Mouse (Mus musculus): ENCODE measurements at regions not wholly inside any gene's neighbourhood (a gene's known extent, or its start where the extent isn't known, plus 50 kb on each side); places are given as distances from the start of the nearest gene placed in this dataset.
A peak's percentile ranks its signal among the peaks of the same experiment; 100 is the strongest.

DNA sequence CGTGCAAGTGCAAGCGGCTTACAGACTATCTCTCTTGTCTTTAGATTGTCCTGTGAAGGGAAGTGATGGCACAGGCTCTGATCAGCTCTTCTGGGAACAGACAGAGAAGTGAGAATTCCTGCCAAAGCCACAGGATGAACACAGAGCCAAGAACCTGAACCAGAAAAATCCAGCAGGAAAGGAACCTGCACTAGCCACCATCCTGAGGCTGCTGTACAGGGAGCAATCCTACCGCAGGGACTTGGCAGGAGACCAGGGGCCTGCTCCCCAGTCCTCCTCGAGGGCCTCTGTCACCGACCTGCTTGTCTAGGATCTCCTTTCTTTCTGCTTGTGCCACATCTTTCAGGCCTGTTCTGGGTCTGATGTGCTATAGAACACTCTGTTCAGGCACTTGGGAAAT, 65.0 kb upstream of the Polg start:
- Histone ChIP-seq H3K36me3 (no peaks in the 10 kb centered on the region), H3K27me3 (peaks cover 94% of the 10 kb centered on the region), H3K9ac (no peak overlapping the region), H3K4me3 (replicated peaks) (no peak overlapping the region), H3K27ac (replicated peaks) (no peak overlapping the region), H3K4me1 (peaks cover 18% of the 10 kb centered on the region), H3K9me3 (replicated peaks) (no peaks in the 10 kb centered on the region), H3K4me2 (replicated peaks) (no peak overlapping the region)
- 18% methylated on average over 5 of the region's 5 CpGs for WGBS
- no peak for ATAC-seq (ENCODE audit: insufficient number of reproducible peaks, low FRiP score, low TSS enrichment, low read depth)

DNA sequence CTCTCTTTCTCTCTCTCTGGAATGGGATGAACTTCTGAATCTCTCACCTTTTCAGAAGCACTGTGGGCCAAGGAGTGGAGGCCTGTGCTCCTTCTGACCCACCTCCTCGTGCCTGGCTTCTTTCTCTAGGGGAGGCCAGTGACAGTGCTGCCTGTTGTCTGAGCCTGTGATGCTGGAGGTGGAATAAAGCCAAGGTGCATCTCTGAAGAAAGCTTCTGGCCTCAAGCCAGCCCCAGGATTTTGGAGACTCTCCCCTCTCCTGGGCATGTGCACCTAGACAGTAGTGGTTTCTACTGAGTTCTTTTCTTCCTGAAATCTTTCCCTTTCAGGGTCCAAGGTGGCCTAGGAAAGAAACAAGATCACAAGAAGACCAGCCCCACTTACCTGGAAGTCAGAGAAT, 63.3 kb upstream of the Polg start:
- WGBS, result 20% methylated on average over 1 of the region's 1 CpGs
- no peak for ATAC-seq (ENCODE audit: insufficient number of reproducible peaks, low FRiP score, low TSS enrichment, low read depth)
- H3K9ac ChIP-seq, result no peak overlapping the region
- H3K27me3 ChIP-seq, result peaks cover 88% of the 10 kb centered on the region
- H3K36me3 ChIP-seq, result no peaks in the 10 kb centered on the region
- no peaks in the 10 kb centered on the region for H3K9me3 ChIP-seq (replicated peaks)
- H3K4me3 ChIP-seq (replicated peaks), result no peak overlapping the region
- H3K4me1 ChIP-seq, result peaks cover 19% of the 10 kb centered on the region
- no peak overlapping the region for H3K4me2 ChIP-seq (replicated peaks)
- no peak overlapping the region for H3K27ac ChIP-seq (replicated peaks)

GRCm38 (mm10) chr7:79527984-79528383, 61.8 kb upstream of the Polg start:
- WGBS, result 28% methylated on average over 3 of the region's 3 CpGs
- H3K4me2 ChIP-seq (replicated peaks), result no peak overlapping the region
- H3K9me3 ChIP-seq (replicated peaks), result no peaks in the 10 kb centered on the region
- no peaks in the 10 kb centered on the region for H3K36me3 ChIP-seq
- H3K9ac ChIP-seq, result no peak overlapping the region
- no peak; the same call in 1 of the 2 replicates for ATAC-seq (ENCODE audit: insufficient number of reproducible peaks, low FRiP score, low TSS enrichment, low read depth)
- H3K4me3 ChIP-seq (replicated peaks), result no peak overlapping the region
- H3K4me1 ChIP-seq, result peaks cover 19% of the 10 kb centered on the region
- no peak overlapping the region for H3K27ac ChIP-seq (replicated peaks)
- peaks cover 78% of the 10 kb centered on the region for H3K27me3 ChIP-seq

DNA sequence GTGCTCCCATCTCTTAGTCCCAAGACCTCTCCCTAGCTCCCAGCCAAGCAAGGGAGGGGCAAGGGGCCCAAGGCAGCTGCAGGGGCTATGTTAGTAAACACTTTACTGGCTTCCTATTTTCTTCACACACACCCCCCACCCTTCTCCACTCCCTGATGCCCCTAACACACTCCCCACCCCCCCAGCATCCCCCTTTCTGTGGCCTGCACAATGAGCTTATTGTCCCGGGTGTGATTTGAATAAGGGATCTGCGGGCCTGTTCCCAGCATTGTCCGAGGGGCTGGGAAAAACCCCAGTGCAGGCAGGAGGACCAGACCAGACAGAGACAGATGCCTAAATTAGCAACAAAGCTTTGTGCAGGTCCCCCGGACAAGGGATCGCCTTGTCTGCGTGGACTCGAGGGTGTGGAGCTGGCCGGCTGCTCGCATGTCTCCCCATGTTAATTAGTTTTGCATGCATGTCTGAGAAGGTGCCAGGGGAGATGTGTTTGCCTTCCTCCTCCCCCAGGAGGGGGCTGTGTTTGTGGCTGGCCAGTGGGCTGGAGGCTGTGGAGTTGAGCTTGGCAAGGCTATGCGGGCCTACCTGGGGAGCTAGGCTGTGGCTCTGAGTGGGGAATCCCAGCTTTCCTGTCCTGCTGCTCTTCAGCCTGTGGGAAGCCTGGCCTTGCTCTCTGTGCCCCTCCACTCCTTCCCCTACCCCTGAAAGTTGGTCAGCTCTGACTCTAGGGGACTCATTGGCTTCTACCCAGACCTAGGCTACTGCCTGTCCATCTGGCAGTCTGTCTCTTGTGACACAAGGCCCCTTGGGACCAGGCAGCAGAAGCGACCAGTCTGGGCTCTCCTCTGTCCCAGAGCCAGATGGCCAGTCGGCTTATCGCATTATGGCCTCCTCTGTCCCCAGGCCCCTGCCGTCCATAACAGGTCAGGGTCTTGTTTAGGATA, 59.8 kb upstream of the Polg start:
- no peak for ATAC-seq (ENCODE audit: insufficient number of reproducible peaks, low FRiP score, low TSS enrichment, low read depth)
- H3K4me1 ChIP-seq, result peaks cover 11% of the 10 kb centered on the region; the same call in 1 of the 2 replicates
- H3K4me3 ChIP-seq (replicated peaks), result no peak overlapping the region
- H3K4me2 ChIP-seq (replicated peaks), result no peak overlapping the region
- no peaks in the 10 kb centered on the region for H3K9me3 ChIP-seq (replicated peaks)
- H3K9ac ChIP-seq, result no peak overlapping the region
- H3K27ac ChIP-seq (replicated peaks), result no peak overlapping the region
- H3K36me3 ChIP-seq, result no peaks in the 10 kb centered on the region
- peaks cover 67% of the 10 kb centered on the region for H3K27me3 ChIP-seq
- WGBS, result 30% methylated on average over 14 of the region's 14 CpGs

- Histone ChIP-seq H3K9ac (no peak overlapping the region), H3K4me1 (peaks cover 18% of the 10 kb centered on the region; the same call in 1 of the 2 replicates), H3K36me3 (no peaks in the 10 kb centered on the region), H3K9me3 (replicated peaks) (no peaks in the 10 kb centered on the region), H3K4me3 (replicated peaks) (no peak overlapping the region), H3K27ac (replicated peaks) (no peak overlapping the region), H3K4me2 (replicated peaks) (no peak overlapping the region), H3K27me3 (peaks cover 64% of the 10 kb centered on the region)
- 54% methylated on average over 10 of the region's 10 CpGs for WGBS
- ATAC-seq (ENCODE audit: insufficient number of reproducible peaks, low FRiP score, low TSS enrichment, low read depth), result no peak
Measured at GRCm38 (mm10) chr7:79524921-79525320, 58.8 kb upstream of the Polg start.

DNA sequence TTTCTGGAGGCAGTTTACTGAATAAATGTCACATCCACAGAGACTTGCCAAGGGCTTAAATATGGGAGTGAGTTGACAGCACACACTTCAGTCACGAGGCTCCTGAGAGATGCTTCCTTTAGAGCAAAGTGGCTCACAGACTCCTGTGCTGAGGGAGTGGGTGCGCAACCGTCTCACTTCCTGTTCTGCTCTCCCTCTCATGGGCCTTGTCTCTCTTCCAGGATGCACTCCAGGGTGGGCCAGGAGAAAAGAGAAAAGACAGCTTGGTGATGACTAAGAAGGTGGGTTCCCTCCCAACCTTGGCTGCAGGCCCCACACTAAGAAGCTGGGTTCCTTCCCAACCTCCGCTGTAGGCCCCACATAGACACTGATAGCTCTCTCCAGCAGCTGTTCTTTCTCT, 57.5 kb upstream of the Polg start:
- H3K27ac ChIP-seq (replicated peaks), result no peak overlapping the region
- WGBS, result 61% methylated on average over 4 of the region's 4 CpGs
- ATAC-seq (ENCODE audit: insufficient number of reproducible peaks, low FRiP score, low TSS enrichment, low read depth), result no peak
- H3K9ac ChIP-seq, result no peak overlapping the region
- H3K4me1 ChIP-seq, result peaks cover 18% of the 10 kb centered on the region; the same call in 1 of the 2 replicates
- no peaks in the 10 kb centered on the region for H3K36me3 ChIP-seq
- no peaks in the 10 kb centered on the region for H3K9me3 ChIP-seq (replicated peaks)
- H3K4me3 ChIP-seq (replicated peaks), result no peak overlapping the region
- no peak overlapping the region for H3K4me2 ChIP-seq (replicated peaks)
- H3K27me3 ChIP-seq, result peaks cover 63% of the 10 kb centered on the region

- no peak overlapping the region for H3K27ac ChIP-seq (replicated peaks)
- H3K36me3 ChIP-seq, result no peaks in the 10 kb centered on the region
- WGBS, result 79% methylated on average over 3 of the region's 3 CpGs
- ATAC-seq (ENCODE audit: insufficient number of reproducible peaks, low FRiP score, low TSS enrichment, low read depth), result no peak
- peaks cover 63% of the 10 kb centered on the region for H3K27me3 ChIP-seq
- no peaks in the 10 kb centered on the region for H3K9me3 ChIP-seq (replicated peaks)
- H3K9ac ChIP-seq, result no peak overlapping the region
- no peak overlapping the region for H3K4me3 ChIP-seq (replicated peaks)
- H3K4me1 ChIP-seq, result peaks cover 18% of the 10 kb centered on the region; the same call in 1 of the 2 replicates
- H3K4me2 ChIP-seq (replicated peaks), result no peak overlapping the region
Measured at GRCm38 (mm10) chr7:79522046-79522445, 55.9 kb upstream of the Polg start.

- H3K4me3 ChIP-seq (replicated peaks), result no peak overlapping the region
- H3K9me3 ChIP-seq (replicated peaks), result no peaks in the 10 kb centered on the region
- H3K27ac ChIP-seq (replicated peaks), result no peak overlapping the region
- H3K36me3 ChIP-seq, result no peaks in the 10 kb centered on the region
- peaks cover 18% of the 10 kb centered on the region; the same call in 1 of the 2 replicates for H3K4me1 ChIP-seq
- no peak overlapping the region for H3K9ac ChIP-seq
- 36% methylated on average over 5 of the region's 5 CpGs for WGBS
- H3K27me3 ChIP-seq, result peaks cover 63% of the 10 kb centered on the region
- no peak for ATAC-seq (ENCODE audit: insufficient number of reproducible peaks, low FRiP score, low TSS enrichment, low read depth)
- no peak overlapping the region for H3K4me2 ChIP-seq (replicated peaks)
Measured at GRCm38 (mm10) chr7:79521259-79521658, 55.1 kb upstream of the Polg start.

DNA sequence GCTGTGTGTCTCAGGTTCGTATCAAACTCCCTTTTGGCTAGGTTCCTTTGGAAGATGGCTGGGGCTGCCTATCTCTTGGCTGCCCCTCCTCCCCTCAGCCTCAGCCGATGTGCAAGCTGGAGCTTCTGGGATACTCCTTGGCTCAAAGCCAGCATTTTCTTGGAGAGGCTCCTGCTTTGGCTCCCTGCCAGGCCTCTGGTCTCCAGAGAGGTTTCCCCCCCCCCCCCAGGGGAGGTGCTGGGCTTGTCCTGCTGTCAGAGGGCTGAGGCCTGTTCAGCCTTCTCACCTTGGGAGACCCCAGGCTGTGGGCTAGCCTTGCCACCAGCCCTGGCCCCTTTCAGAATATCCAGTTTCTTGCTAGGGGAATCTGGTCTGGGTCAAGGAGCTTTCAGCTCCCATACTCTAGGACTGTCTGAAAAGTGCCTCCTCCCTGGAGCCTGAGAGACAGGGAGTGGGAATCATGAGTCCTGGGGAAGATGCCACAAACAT, 54.1 kb upstream of the Polg start:
- WGBS, result 28% methylated on average over 2 of the region's 2 CpGs
- no peak overlapping the region for H3K27ac ChIP-seq (replicated peaks)
- no peaks in the 10 kb centered on the region for H3K36me3 ChIP-seq
- ATAC-seq (ENCODE audit: insufficient number of reproducible peaks, low FRiP score, low TSS enrichment, low read depth), result peak; percentile 67; the same call in 1 of the 2 replicates
- H3K4me3 ChIP-seq (replicated peaks), result no peak overlapping the region
- no peak overlapping the region for H3K4me2 ChIP-seq (replicated peaks)
- no peak overlapping the region for H3K9ac ChIP-seq
- peaks cover 14% of the 10 kb centered on the region for H3K4me1 ChIP-seq
- H3K27me3 ChIP-seq, result peaks cover 66% of the 10 kb centered on the region
- H3K9me3 ChIP-seq (replicated peaks), result no peaks in the 10 kb centered on the region

- Histone ChIP-seq H3K4me3 (replicated peaks) (no peak overlapping the region), H3K4me2 (replicated peaks) (no peak overlapping the region), H3K27me3 (peaks cover 74% of the 10 kb centered on the region), H3K9ac (no peak overlapping the region), H3K36me3 (no peaks in the 10 kb centered on the region), H3K27ac (replicated peaks) (no peak overlapping the region), H3K4me1 (peaks cover 15% of the 10 kb centered on the region), H3K9me3 (replicated peaks) (no peaks in the 10 kb centered on the region)
- no peak for ATAC-seq (ENCODE audit: insufficient number of reproducible peaks, low FRiP score, low TSS enrichment, low read depth)
- 59% methylated on average over 7 of the region's 7 CpGs for WGBS
Measured at GRCm38 (mm10) chr7:79518928-79519327, 52.8 kb upstream of the Polg start.

GRCm38 (mm10) chr7:79517581-79518337, 51.6 kb upstream of the Polg start:
- ATAC-seq (ENCODE audit: insufficient number of reproducible peaks, low FRiP score, low TSS enrichment, low read depth), result no peak
- Histone ChIP-seq H3K4me3 (replicated peaks) (no peak overlapping the region), H3K27ac (replicated peaks) (no peak overlapping the region), H3K4me1 (peaks cover 15% of the 10 kb centered on the region), H3K36me3 (no peaks in the 10 kb centered on the region), H3K9me3 (replicated peaks) (no peaks in the 10 kb centered on the region), H3K27me3 (peaks cover 81% of the 10 kb centered on the region), H3K4me2 (replicated peaks) (no peak overlapping the region), H3K9ac (no peak overlapping the region)
- 50% methylated on average over 5 of the region's 5 CpGs for WGBS
